Mouse (Mus musculus) bone marrow, adult 2 months (tissue): ENCODE measurements around the gene Tubb3.

Experiments
- CTCF ChIP-seq: fragments of 200-500 bp; IDR thresholded peaks from 2 replicates; pipeline ENCODE4 v1.5.1; 2011; ENCODE audit warnings: low read length, control low read depth; ENCODE audit not compliant: control insufficient read depth, insufficient read depth
- POLR2A ChIP-seq: fragments of 200-500 bp; IDR thresholded peaks from 2 replicates; pipeline ENCODE4 v1.6.1; 2011; ENCODE audit warnings: low read depth, mild to moderate bottlenecking, control low read depth, low read length, borderline replicate concordance; ENCODE audit not compliant: control insufficient read depth

DNA sequence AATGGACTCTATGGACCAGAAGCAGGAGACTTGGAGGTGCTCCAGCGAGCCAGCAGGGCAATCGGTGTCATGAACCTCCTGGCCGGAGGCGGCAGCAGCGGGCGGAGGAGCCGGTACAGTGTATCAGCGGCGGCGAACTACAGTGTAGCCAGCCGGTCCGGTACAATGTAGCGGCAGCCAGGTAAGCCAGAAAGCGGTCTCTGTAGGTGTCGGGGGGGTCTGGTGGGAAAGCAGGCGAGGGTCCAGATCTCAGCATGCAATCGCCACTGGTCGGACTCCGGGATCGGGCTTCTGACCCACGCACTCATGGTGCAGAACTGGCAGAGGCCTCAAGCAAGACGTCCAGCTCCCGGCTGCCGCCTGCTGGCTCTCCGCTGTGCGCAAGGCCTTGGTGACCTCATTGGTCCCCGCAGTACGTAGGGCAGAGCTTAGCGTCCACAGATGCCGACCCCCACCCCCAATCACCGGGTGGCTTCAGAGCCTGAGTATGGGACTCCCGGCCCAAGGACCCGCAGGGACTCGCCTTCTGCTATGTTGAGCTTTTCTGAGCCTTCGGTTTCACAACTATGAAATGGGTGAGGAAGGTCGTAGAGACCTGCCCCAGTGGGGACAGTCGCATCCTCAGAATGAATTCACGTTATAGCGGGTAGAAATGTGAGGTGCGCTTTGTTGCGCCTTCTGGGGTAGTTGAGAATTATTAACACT, 31.8 kb downstream of the Tubb3 start:
- TF ChIP-seq POLR2A = peak; percentile 58; the same call in 1 of the 2 replicates
- TF ChIP-seq CTCF = peak; percentile 83
